Mouse (Mus musculus) embryo, embryonic 10 days (tissue): ENCODE data around the gene Psg16.
"Not testable (repeated sequence)": the region's sequence is repeated elsewhere in the genome, so short reads cannot be mapped to it uniquely, and the experiment has no call there.

Experiments
- DNase-seq: peaks from one replicate; pipeline ENCODE4 v3.0.0-alpha.2; 2015; ENCODE audit warnings: low spot score

Gene Psg16

DNA sequence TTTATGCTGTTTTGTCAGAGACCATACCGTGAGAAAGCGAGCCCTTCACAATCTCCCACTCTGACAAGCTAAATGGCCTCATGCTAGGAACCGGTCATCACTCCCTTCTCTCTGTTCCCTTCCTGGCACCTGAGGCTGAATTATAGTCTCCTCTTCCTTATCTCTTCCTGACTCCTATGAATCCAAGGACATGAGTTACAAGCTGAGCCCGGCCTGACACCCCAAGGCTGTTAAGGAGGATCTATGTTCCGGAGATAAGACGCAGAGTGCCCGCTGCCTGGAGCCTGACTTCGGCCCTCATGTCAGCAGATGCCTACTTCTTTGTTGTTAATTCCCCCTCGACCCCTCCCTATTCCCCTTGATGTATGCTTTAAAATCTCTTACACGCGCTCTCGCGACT is 27.8 kb downstream of the Psg16 start:
- DNase-seq, result not testable (repeated sequence)

DNA sequence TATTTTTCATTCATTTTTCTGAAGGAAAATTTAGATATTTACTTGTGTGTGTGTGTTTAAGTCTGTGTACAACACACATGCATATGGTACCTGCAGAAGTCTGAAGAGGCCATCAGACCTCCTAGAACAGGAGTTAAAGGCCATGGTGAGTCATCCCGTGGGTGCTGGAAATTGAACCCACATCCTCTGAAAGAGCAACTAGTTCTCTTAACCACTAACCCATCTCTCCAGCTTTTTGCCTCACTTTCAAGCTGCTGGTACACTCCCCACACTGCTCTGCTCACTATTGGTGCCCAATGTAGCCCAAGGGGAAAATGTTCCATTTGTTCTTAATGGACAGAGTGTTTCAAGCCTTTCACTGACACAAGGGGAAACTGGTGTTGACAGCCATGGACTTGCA is 61.5 kb downstream of the Psg16 start:
- DNase-seq, result no peak

- DNase-seq, result no peak
Observed at GRCm38 (mm10) chr7:17149931-17150330, 76.1 kb downstream of the Psg16 start, which contains the start of gene Ceacam3. Ceacam3 (plus strand) TSS chr7:17150282.

- peak; percentile 19 for DNase-seq
Observed at GRCm38 (mm10) chr7:17155634-17156033, 81.8 kb downstream of the Psg16 start.

DNA sequence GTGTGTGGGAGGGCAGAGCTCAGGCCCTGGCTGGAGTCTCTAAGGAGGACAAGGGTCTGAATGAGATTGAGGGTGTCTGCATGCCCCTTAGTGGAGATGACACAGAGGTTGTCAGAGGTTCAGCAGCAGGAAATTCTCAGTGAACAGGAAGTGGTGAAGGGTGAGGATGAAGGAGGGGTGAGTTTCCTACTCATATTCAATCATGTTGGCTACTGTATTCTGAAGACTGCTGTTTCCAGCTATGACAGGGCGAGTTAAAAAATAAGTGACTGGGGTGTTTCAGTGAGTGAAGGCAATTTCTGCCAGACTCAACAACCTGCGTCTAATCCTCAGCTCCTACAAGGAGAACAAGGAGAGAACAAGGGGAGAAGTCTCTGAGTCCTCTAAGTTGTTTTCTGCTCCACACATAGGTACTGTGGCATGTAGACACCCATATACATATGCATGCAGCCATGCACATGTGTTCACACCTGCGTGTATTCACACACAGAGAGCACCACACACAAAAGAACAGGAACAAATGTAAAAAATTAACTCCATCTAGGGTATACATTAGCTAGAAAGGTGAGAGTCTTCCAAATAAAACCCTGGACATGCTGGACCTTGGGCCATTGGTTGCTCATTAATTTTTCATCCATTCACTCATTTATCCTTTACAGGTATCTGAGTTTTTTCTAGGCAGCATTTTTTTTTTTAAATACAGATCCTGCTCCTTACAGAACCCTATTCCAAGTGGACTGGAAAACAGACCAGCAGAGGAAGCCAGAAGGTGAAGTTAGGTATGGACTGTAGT is 83.2 kb downstream of the Psg16 start:
- no peak for DNase-seq

DNA sequence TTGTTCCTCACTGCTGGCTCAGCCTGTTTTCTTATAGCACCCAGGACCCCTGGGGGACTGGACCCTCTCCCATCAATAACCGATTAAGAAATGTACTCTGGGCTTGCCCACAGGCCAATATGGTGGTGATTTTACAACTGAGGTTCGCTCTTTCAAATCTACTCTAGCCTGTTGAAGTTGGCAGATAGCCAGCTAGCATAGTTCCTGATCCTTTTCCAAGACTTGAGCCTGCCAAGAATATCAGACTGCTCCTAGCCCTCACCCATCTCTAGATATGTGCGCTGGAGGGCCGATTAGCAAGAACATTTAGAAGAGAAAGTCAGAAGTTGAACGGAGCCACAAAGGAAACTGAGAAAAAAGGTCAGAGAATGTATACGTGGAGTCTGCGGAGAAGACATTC is 85.2 kb downstream of the Psg16 start:
- DNase-seq, result no peak

DNA sequence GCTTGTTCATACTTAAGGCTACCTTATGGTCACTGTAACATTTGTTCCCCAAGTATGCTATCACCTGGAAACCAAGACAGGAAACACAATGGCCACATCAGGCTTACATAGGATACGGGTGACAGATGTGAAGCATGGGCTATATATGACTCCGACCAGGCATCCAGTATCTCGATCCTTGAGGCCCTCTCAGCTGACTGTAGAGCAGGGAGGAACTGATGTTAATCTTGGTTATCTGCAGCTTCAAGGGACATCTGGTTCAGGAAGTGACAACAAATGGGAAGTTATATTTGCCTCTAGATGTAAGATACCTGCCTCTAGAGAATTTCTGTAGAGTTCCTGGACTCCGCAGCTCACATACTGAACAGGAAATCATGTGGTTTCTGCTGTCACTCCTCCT is 98.0 kb downstream of the Psg16 start:
- DNase-seq, result no peak
